Mouse (Mus musculus): ENCODE data around the gene Tmem131. TPM values are rescaled to one million over a fixed set of nuclear protein-coding genes. Genes with fewer than 3 reads are reported as not detected.

The Tmem131 gene
- polyA plus RNA-seq, 1 experiment from 2014 or later: 6.0 TPM

GRCm38 (mm10) chr1:36939506-36940380 is 3.7 kb downstream of the Tmem131 start:
- peak overlapping the region; percentile 88 for H3K9ac ChIP-seq (replicated peaks; ENCODE audit: low read depth)
- no peaks in the 10 kb centered on the region for H3K27me3 ChIP-seq (replicated peaks; ENCODE audit: insufficient read depth, low read length)
- peak overlapping the region; percentile 89 for H3K27ac ChIP-seq (ENCODE audit: low read length)
- peaks cover 5% of the 10 kb centered on the region for H3K4me1 ChIP-seq (ENCODE audit: insufficient read depth, low read depth, low read length)
- H3K9me3 ChIP-seq (ENCODE audit: low read length): no peaks in the 10 kb centered on the region
- no peak for TF ChIP-seq EP300 (IDR thresholded peaks at IDR 0.05)
- no peak for TF ChIP-seq CTCF (IDR thresholded peaks at IDR 0.05)
- H3K4me2 ChIP-seq (replicated peaks; ENCODE audit: low read depth, low read length): peak overlapping the region; percentile 78
- H3K36me3 ChIP-seq (ENCODE audit: insufficient read depth, low read length): no peaks in the 10 kb centered on the region
- under 1% methylated on average over 65 of the region's 79 CpGs for WGBS
- H3K4me3 ChIP-seq (ENCODE audit: low read depth, low read length): peak overlapping the region; percentile 100
- ATAC-seq (peak; percentile 98), DNase-seq (ENCODE audit: low spot score) (peak; percentile 96)

GRCm38 (mm10) chr1:36938801-36939286 is 4.6 kb downstream of the Tmem131 start:
- Histone ChIP-seq H3K9ac (replicated peaks; ENCODE audit: low read depth) (peak overlapping the region; percentile 88), H3K36me3 (ENCODE audit: insufficient read depth, low read length) (no peaks in the 10 kb centered on the region), H3K4me2 (replicated peaks; ENCODE audit: low read depth, low read length) (peak overlapping the region; percentile 78), H3K27me3 (replicated peaks; ENCODE audit: insufficient read depth, low read length) (no peaks in the 10 kb centered on the region), H3K9me3 (ENCODE audit: low read length) (no peaks in the 10 kb centered on the region), H3K27ac (ENCODE audit: low read length) (peak overlapping the region; percentile 89), H3K4me1 (ENCODE audit: insufficient read depth, low read depth, low read length) (peaks cover 5% of the 10 kb centered on the region), H3K4me3 (ENCODE audit: low read depth, low read length) (peak overlapping the region; percentile 100)
- WGBS: under 1% methylated on average over 29 of the region's 59 CpGs
- ATAC-seq: peak; percentile 13
- no peak for TF ChIP-seq CTCF (IDR thresholded peaks at IDR 0.05)
- TF ChIP-seq EP300 (IDR thresholded peaks at IDR 0.05): no peak
- DNase-seq (ENCODE audit: low spot score): peak; percentile 48

- no peak for TF ChIP-seq CTCF (IDR thresholded peaks at IDR 0.05)
- no peak for TF ChIP-seq EP300 (IDR thresholded peaks at IDR 0.05)
- ATAC-seq: no peak
- peak overlapping the region; percentile 100 for H3K4me3 ChIP-seq (ENCODE audit: low read depth, low read length)
- no peaks in the 10 kb centered on the region for H3K36me3 ChIP-seq (ENCODE audit: insufficient read depth, low read length)
- H3K9me3 ChIP-seq (ENCODE audit: low read length): no peaks in the 10 kb centered on the region
- peak overlapping the region; percentile 78 for H3K4me2 ChIP-seq (replicated peaks; ENCODE audit: low read depth, low read length)
- no peaks in the 10 kb centered on the region for H3K27me3 ChIP-seq (replicated peaks; ENCODE audit: insufficient read depth, low read length)
- no peak for DNase-seq (ENCODE audit: low spot score)
- H3K4me1 ChIP-seq (ENCODE audit: insufficient read depth, low read depth, low read length): peaks cover 5% of the 10 kb centered on the region
- H3K9ac ChIP-seq (replicated peaks; ENCODE audit: low read depth): peak overlapping the region; percentile 88
- 3% methylated on average over 9 of the region's 9 CpGs for WGBS
- H3K27ac ChIP-seq (ENCODE audit: low read length): 0 out of 2 replicates have a peak overlapping the region, but pooled peaks have one; percentile 89
Observed at GRCm38 (mm10) chr1:36938348-36938747, 5.1 kb downstream of the Tmem131 start.

GRCm38 (mm10) chr1:36937648-36938047 is 5.8 kb downstream of the Tmem131 start:
- H3K4me2 ChIP-seq (replicated peaks; ENCODE audit: low read depth, low read length): peak overlapping the region; percentile 78
- no peaks in the 10 kb centered on the region for H3K9me3 ChIP-seq (ENCODE audit: low read length)
- no peaks in the 10 kb centered on the region for H3K36me3 ChIP-seq (ENCODE audit: insufficient read depth, low read length)
- DNase-seq (ENCODE audit: low spot score): no peak
- no peak overlapping the region for H3K27ac ChIP-seq (ENCODE audit: low read length)
- no peaks in the 10 kb centered on the region for H3K27me3 ChIP-seq (replicated peaks; ENCODE audit: insufficient read depth, low read length)
- no peak for ATAC-seq
- TF ChIP-seq EP300 (IDR thresholded peaks at IDR 0.05) (no peak), CTCF (IDR thresholded peaks at IDR 0.05) (no peak)
- 0 out of 2 replicates have a peak overlapping the region, but pooled peaks have one; percentile 20 for H3K9ac ChIP-seq (replicated peaks; ENCODE audit: low read depth)
- peak overlapping the region; percentile 100; the same call in 1 of the 2 replicates for H3K4me3 ChIP-seq (ENCODE audit: low read depth, low read length)
- 51% methylated on average over 3 of the region's 3 CpGs for WGBS
- H3K4me1 ChIP-seq (ENCODE audit: insufficient read depth, low read depth, low read length): peaks cover 5% of the 10 kb centered on the region

- TF ChIP-seq CTCF (IDR thresholded peaks at IDR 0.05): no peak
- no peak for TF ChIP-seq EP300 (IDR thresholded peaks at IDR 0.05)
- Histone ChIP-seq H3K36me3 (ENCODE audit: insufficient read depth, low read length) (no peaks in the 10 kb centered on the region), H3K4me3 (ENCODE audit: low read depth, low read length) (no peak overlapping the region), H3K4me2 (replicated peaks; ENCODE audit: low read depth, low read length) (no peak overlapping the region), H3K27ac (ENCODE audit: low read length) (no peak overlapping the region), H3K27me3 (replicated peaks; ENCODE audit: insufficient read depth, low read length) (no peaks in the 10 kb centered on the region), H3K4me1 (ENCODE audit: insufficient read depth, low read depth, low read length) (peaks cover 5% of the 10 kb centered on the region), H3K9me3 (ENCODE audit: low read length) (no peaks in the 10 kb centered on the region), H3K9ac (replicated peaks; ENCODE audit: low read depth) (no peak overlapping the region)
- ATAC-seq (no peak), DNase-seq (ENCODE audit: low spot score) (no peak)
- 67% methylated on average over 2 of the region's 2 CpGs for WGBS
Observed at GRCm38 (mm10) chr1:36937015-36937414, 6.5 kb downstream of the Tmem131 start.

- WGBS: 39% methylated on average over 7 of the region's 7 CpGs
- H3K27ac ChIP-seq (ENCODE audit: low read length): no peak overlapping the region
- peaks cover 5% of the 10 kb centered on the region for H3K4me1 ChIP-seq (ENCODE audit: insufficient read depth, low read depth, low read length)
- no peaks in the 10 kb centered on the region for H3K9me3 ChIP-seq (ENCODE audit: low read length)
- TF ChIP-seq CTCF (IDR thresholded peaks at IDR 0.05) (no peak), EP300 (IDR thresholded peaks at IDR 0.05) (no peak)
- H3K36me3 ChIP-seq (ENCODE audit: insufficient read depth, low read length): no peaks in the 10 kb centered on the region
- H3K4me3 ChIP-seq (ENCODE audit: low read depth, low read length): no peak overlapping the region
- H3K27me3 ChIP-seq (replicated peaks; ENCODE audit: insufficient read depth, low read length): no peaks in the 10 kb centered on the region
- no peak overlapping the region for H3K4me2 ChIP-seq (replicated peaks; ENCODE audit: low read depth, low read length)
- ATAC-seq (no peak), DNase-seq (ENCODE audit: low spot score) (no peak)
- no peak overlapping the region for H3K9ac ChIP-seq (replicated peaks; ENCODE audit: low read depth)
Observed at GRCm38 (mm10) chr1:36936567-36936966, 6.9 kb downstream of the Tmem131 start.

Data from lung, postnatal 0 days (tissue).